Mouse (Mus musculus) ES-Bruce4 (cell line): ENCODE measurements around the gene Prdm13. TPM values are rescaled to one million over a fixed set of nuclear protein-coding genes. Genes with fewer than 3 reads are reported as not detected.
A peak's percentile ranks its signal among the peaks of the same experiment; 100 is the strongest.

Source experiments
- H3K27ac ChIP-seq: 2 replicates; pipeline ENCODE4 v1.5.1; 2012; ENCODE audit warnings: low read length, inconsistent platforms; ENCODE audit not compliant: insufficient read depth
- H3K27me3 ChIP-seq: 2 replicates; pipeline ENCODE4 v1.6.1; 2012; ENCODE audit warnings: mild to moderate bottlenecking, low read length, inconsistent platforms; ENCODE audit not compliant: control insufficient read depth, poor library complexity, insufficient read depth, severe bottlenecking
- H3K36me3 ChIP-seq: 2 replicates; pipeline ENCODE4 v1.6.1; 2012; ENCODE audit warnings: inconsistent platforms, mild to moderate bottlenecking, low read length, moderate library complexity; ENCODE audit not compliant: control insufficient read depth, poor library complexity, insufficient read depth, severe bottlenecking
- H3K4me1 ChIP-seq: one replicate; pipeline ENCODE4 v1.8.1; 2011; ENCODE audit warnings: low read length; ENCODE audit not compliant: control insufficient read depth, insufficient read depth
- H3K4me3 ChIP-seq: 2 replicates; pipeline ENCODE4 v1.5.1; 2011; ENCODE audit warnings: low read depth, mild to moderate bottlenecking, low read length
- H3K9ac ChIP-seq: 2 replicates; pipeline ENCODE4 v1.6.1; 2012; ENCODE audit warnings: low read depth, mild to moderate bottlenecking, inconsistent platforms; ENCODE audit not compliant: poor library complexity, severe bottlenecking
- H3K9me3 ChIP-seq: replicated peaks from 2 replicates; pipeline ENCODE4 v1.6.1; 2012; ENCODE audit warnings: mild to moderate bottlenecking, low read length, inconsistent platforms; ENCODE audit not compliant: control insufficient read depth, poor library complexity, insufficient read depth, severe bottlenecking
- CTCF ChIP-seq: IDR thresholded peaks from one replicate; pipeline ENCODE4 v1.8.1; 2011; ENCODE audit warnings: low read depth, low read length
- EP300 ChIP-seq: IDR thresholded peaks from 2 replicates; pipeline ENCODE4 v1.6.1; 2011; ENCODE audit warnings: low read depth, low read length; ENCODE audit not compliant: insufficient read depth
- POLR2A ChIP-seq: IDR thresholded peaks from one replicate; pipeline ENCODE4 v1.8.1; 2011; ENCODE audit warnings: low read length; ENCODE audit not compliant: insufficient read depth
- polyA plus RNA-seq: library from polyadenylated mRNA; stranded (reverse); fragments of >200 nt; gene quantifications from 2 replicates; pipeline ENCODE4 v1.2.4, GENCODE M21; 2011; ENCODE audit warnings: low read depth; ENCODE audit not compliant: missing spikeins, insufficient read depth, insufficient read length

The Prdm13 gene
- polyA plus RNA-seq, 1 experiment, result not detected

DNA sequence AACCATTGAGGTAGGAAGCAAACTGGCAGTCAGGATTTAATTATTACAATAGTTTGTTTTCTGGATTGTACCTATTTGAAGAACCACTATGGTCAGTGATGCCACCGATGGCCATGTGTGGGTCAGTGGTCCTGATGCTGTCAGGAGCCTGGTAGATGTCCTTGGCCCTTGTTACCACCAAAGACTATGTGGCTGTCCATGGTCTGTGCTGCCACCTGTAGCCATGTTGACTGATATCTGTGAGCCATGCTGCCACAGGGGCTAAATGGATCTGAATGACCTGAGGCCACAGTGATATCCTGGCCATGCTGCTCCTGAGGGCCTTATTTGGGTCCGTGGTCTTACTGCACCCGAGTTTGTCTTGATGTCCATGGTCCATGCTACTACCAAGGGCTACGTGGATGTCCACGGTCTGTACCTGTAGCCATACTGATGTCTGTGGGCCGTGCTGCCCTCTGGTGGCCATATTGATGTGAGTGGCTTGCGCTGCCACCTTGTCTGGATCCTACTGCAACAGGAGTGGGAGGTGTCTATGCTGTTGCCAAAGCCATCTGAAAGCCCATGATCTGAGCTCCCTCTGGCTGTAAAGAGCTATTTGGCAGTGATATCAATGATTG is 10.0 kb upstream of the Prdm13 start:
- TF ChIP-seq EP300 (no peak), CTCF (peak; percentile 99), POLR2A (no peak)
- Histone ChIP-seq H3K9ac (no peak overlapping the region), H3K27ac (no peak overlapping the region), H3K4me3 (no peak overlapping the region), H3K36me3 (no peaks in the 10 kb centered on the region), H3K4me1 (no peaks in the 10 kb centered on the region), H3K9me3 (no peaks in the 10 kb centered on the region), H3K27me3 (peaks cover 3% of the 10 kb centered on the region; the same call in 1 of the 2 replicates)

DNA sequence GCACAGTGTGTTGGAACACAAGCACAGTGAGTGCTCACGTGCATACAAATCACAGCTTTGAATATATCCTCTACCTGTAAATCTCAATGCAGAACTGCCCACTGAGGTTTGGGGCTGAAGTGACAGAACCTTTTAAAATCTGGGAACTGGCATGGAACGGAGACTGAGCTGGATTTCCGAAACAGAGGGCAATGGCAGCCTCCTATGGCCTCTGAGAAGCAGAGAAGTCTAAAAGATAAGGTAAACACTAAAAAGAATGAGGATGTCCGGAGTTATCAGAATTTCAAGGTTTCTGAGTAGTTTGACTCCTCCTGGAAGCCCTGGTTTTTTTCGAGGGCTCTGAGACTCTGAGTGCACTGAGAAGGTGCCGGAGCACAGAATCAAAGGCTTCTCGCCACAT is 4.5 kb upstream of the Prdm13 start:
- Histone ChIP-seq H3K9ac (no peak overlapping the region), H3K36me3 (no peaks in the 10 kb centered on the region), H3K27ac (no peak overlapping the region), H3K27me3 (peaks cover 38% of the 10 kb centered on the region), H3K4me1 (no peaks in the 10 kb centered on the region), H3K9me3 (no peaks in the 10 kb centered on the region), H3K4me3 (no peak overlapping the region)
- no peak for TF ChIP-seq CTCF
- TF ChIP-seq POLR2A, result no peak
- no peak for TF ChIP-seq EP300

DNA sequence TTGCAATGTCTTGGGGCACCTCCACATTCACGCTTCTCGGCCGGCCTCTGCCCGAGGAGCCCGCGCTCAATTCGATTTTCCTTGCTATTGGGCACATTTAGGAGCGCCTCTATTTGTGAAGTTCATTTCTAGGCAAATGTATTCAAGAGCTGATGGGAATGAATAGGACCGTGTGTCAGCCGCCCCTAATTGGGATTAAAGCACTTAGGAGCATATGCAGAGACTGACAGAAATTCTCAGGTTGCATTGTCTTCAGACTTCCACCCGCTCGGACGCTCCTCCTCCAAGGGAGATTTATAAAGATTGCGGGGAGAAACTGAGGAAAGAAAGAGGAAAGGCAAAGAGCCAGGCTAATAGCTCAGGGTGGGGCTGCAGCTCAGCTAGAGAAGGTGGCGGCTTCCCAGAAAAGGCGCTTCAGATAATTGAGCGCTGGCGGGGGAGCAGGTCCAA is 3.8 kb upstream of the Prdm13 start:
- Histone ChIP-seq H3K9me3 (no peaks in the 10 kb centered on the region), H3K9ac (no peak overlapping the region), H3K27ac (no peak overlapping the region), H3K4me1 (no peaks in the 10 kb centered on the region), H3K36me3 (no peaks in the 10 kb centered on the region), H3K4me3 (0 out of 2 replicates have a peak overlapping the region, but pooled peaks have one; percentile 6), H3K27me3 (peaks cover 44% of the 10 kb centered on the region)
- TF ChIP-seq CTCF, result no peak
- no peak for TF ChIP-seq EP300
- TF ChIP-seq POLR2A, result no peak

DNA sequence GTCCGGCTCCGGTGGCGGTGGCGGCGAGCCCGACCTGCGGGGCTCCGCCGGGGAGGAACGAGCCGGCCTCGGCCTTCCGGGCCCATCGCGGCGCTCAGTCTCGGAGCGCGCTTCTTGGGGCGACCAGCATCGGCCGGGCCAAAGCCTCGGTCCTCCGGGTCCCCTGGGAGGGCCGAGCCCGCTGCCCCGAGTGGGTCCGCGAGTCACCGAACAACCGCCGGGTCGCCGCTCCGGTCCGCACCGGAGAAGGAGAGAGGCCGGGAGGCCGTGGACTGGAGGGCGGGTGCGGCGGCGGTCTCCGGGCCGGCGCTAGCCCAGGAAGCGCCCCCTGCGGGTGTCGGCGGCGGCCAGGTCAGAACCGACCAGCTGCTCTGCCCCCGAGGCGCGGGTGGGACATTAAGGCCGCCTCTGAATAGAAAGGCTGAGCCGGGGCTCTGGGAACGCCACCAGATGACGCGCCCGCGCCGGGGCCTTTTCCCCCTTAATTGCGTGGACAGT is 3.0 kb upstream of the Prdm13 start:
- TF ChIP-seq POLR2A (no peak), EP300 (no peak), CTCF (no peak)
- Histone ChIP-seq H3K4me3 (peak overlapping the region; percentile 68), H3K9ac (peak overlapping the region; percentile 83), H3K36me3 (no peaks in the 10 kb centered on the region), H3K4me1 (no peaks in the 10 kb centered on the region), H3K9me3 (no peaks in the 10 kb centered on the region), H3K27ac (no peak overlapping the region), H3K27me3 (peaks cover 45% of the 10 kb centered on the region)

DNA sequence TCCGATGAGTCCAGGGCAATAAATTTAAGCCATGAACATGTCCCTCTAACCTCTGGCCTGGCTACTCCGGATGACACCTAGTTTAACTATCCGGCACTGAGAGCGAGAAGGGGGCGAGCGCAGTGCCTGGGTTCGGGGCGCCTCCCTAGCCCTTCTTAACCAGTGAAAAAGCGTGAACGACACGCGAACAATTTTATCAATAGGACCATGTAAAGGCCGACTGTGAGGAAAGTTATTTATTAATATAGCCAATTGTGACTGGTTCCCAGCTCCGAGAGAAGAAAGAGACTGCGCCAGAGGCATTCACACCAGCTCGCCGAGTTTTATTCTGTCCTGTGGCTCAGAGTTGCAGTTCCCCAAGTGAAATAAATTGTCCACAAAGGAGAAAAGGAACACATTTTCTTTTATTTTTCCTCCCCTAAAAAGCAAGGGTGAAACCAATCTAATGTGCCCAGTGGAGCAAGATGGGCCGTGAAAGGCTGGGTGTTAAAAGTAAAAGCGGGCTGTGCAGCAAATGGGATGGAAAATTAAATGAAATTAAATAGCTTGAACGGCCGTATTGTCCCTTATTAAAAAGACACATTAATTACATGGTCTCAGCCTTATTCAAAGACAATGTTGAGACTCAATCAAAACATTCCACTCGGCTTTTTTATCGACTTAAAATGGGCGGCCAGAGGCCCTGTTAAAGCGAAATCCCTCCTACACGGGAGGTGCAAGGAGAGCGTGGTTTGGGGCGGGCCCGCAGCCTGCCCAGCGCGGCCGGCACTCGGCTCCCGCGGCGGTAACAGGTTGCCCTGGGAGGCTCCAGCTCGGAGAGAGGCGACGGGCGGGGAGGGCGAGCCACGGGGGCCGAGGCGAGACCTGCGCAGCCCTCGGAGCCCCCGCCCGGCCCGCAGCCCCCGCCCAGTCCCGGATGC is 2.3 kb upstream of the Prdm13 start:
- Histone ChIP-seq H3K36me3 (no peaks in the 10 kb centered on the region), H3K4me3 (peak overlapping the region; percentile 68), H3K27me3 (peaks cover 45% of the 10 kb centered on the region), H3K27ac (no peak overlapping the region), H3K9ac (peak overlapping the region; percentile 83), H3K4me1 (no peaks in the 10 kb centered on the region), H3K9me3 (no peaks in the 10 kb centered on the region)
- no peak for TF ChIP-seq CTCF
- TF ChIP-seq EP300, result no peak
- no peak for TF ChIP-seq POLR2A
